Mouse (Mus musculus) stomach, embryonic 16.5 days (tissue): ENCODE measurements around the gene Zfand4. TPM values are rescaled to one million over a fixed set of nuclear protein-coding genes. Genes with fewer than 3 reads are reported as not detected.

Source experiments
- ATAC-seq: fragments of 200-750 bp; cut with Nextera tagmentation; 2 replicates; pipeline ENCODE4 v1.8.0; 2017; ENCODE audit warnings: moderate number of reproducible peaks, moderate TSS enrichment; ENCODE audit not compliant: insufficient read depth, low FRiP score
- H3K27ac ChIP-seq: fragments of 300-500 bp; sonication (generic); 2 replicates; pipeline ENCODE4 v1.5.1; 2014; ENCODE audit warnings: low read length
- H3K27me3 ChIP-seq: fragments of 300-500 bp; sonication (generic); 2 replicates; pipeline ENCODE4 v1.6.1; 2014; ENCODE audit warnings: low read length, control low read depth, mixed read lengths; ENCODE audit not compliant: control insufficient read depth, insufficient read depth
- H3K36me3 ChIP-seq: fragments of 300-500 bp; sonication (generic); 2 replicates; pipeline ENCODE4 v1.6.1; 2014; ENCODE audit warnings: low read length; ENCODE audit not compliant: control insufficient read depth, insufficient read depth
- H3K4me1 ChIP-seq: fragments of 300-500 bp; sonication (generic); 2 replicates; pipeline ENCODE4 v1.6.1; 2014; ENCODE audit warnings: low read length, control low read depth, mixed read lengths; ENCODE audit not compliant: control insufficient read depth, insufficient read depth
- H3K4me2 ChIP-seq: fragments of 300-500 bp; sonication (generic); 2 replicates; pipeline ENCODE4 v1.6.1; 2014; ENCODE audit warnings: low read depth, low read length, mixed read lengths
- H3K4me3 ChIP-seq: fragments of 300-500 bp; sonication (generic); replicated peaks from 2 replicates; pipeline ENCODE4 v1.5.1; 2014; ENCODE audit warnings: mild to moderate bottlenecking, low read length
- H3K9ac ChIP-seq: fragments of 300-500 bp; sonication (generic); 2 replicates; pipeline ENCODE4 v1.6.1; 2014; ENCODE audit warnings: low read length
- H3K9me3 ChIP-seq: fragments of 300-500 bp; sonication (generic); replicated peaks from 2 replicates; pipeline ENCODE4 v1.6.1; 2016; ENCODE audit warnings: low read length, control low read depth; ENCODE audit not compliant: control insufficient read depth
- WGBS: fragments of 180-500 bp; shearing (Covaris S2); extraction: QIAGEN DNeasy Blood & Tissue Kit; methylation state at CpG from one replicate; pipeline ENCODE4 v1.1.7; 2014; 5-methylcytosine and 5-hydroxymethylcytosine counted together
- polyA plus RNA-seq: library from polyadenylated mRNA; unstranded; fragments of >200 nt; fragmentation: Nextera tagmentation; extraction: Ambion mirVana; gene quantifications from 2 replicates; pipeline ENCODE4 v1.2.1, GENCODE M21; 2015

Zfand4 gene
- polyA plus RNA-seq, 1 experiment from 2014 or later: 5.2 TPM

DNA sequence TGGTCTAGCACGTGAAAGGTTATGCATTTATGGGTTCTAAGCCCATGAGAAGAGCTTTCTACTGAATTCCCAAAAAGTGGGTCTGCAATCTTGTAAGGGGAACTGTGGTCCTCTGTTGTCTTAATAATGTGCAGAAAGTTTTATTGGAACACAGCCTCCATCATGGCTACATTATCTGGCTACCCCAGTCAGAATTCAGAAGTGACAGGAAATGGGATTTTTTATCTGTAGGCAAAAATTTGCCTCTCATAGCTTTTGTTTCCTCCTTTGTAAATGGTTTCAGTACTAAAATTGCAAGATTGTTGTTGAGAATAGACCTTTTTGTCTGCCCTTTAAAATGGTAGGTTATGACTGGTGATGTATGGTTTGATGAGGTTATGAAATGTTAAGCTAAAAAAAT lies 1.2 kb upstream of the Zfand4 start:
- Histone ChIP-seq H3K27me3 (no peaks in the 10 kb centered on the region), H3K9ac (no peak overlapping the region), H3K4me1 (no peaks in the 10 kb centered on the region), H3K27ac (no peak overlapping the region), H3K4me2 (no peak overlapping the region), H3K4me3 (no peak overlapping the region), H3K36me3 (no peaks in the 10 kb centered on the region), H3K9me3 (no peaks in the 10 kb centered on the region)
- WGBS: 94% methylated on average over 1 of the region's 1 CpGs
- ATAC-seq: no peak

DNA sequence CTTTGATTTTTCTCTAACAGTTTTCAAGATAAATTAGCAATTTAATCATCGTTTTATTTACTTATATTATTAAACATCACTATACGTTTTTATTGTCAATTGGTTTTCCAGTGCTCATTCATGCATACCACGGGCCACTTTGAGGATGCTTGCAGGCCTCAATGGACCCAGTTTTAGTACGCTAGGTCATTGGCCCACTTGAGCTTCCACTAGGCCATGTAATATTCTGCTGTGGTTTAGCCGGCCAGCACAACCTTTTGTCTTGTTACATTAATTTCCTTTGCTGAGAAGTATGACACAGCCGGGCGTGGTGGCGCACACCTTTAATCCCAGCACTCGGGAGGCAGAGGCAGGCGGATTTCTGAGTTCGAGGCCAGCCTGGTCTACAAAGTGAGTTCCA lies 814 bp downstream of the Zfand4 start:
- WGBS: 86% methylated on average over 11 of the region's 11 CpGs
- no peak for ATAC-seq
- peak overlapping the region; percentile 66 for H3K4me3 ChIP-seq
- H3K4me2 ChIP-seq: peak overlapping the region; percentile 91
- H3K4me1 ChIP-seq: no peaks in the 10 kb centered on the region
- no peaks in the 10 kb centered on the region for H3K27me3 ChIP-seq
- no peaks in the 10 kb centered on the region for H3K36me3 ChIP-seq
- no peak overlapping the region for H3K27ac ChIP-seq
- no peak overlapping the region for H3K9ac ChIP-seq
- H3K9me3 ChIP-seq: no peaks in the 10 kb centered on the region

DNA sequence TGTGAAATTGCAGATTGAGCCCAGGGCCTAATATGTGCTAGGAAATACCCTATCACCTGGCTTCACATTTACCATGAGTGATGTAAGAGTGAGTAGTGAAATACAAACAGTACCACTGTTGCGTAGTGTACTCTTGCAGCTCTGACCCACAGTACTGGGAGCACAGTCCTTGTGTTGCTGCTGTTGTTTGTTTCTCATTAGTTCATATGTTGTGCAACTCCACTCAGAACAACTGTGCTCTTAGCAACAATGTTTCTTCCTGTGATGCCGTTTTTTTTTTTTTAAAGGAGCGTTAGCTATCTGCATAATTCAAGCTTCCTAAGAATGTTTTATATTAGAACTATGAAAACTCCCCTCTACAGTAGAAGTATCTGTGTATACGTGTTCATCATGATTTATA lies 1.6 kb downstream of the Zfand4 start:
- ATAC-seq: no peak
- no peak overlapping the region for H3K27ac ChIP-seq
- no peaks in the 10 kb centered on the region for H3K36me3 ChIP-seq
- WGBS: 63% methylated on average over 4 of the region's 4 CpGs
- H3K4me2 ChIP-seq: no peak overlapping the region
- no peaks in the 10 kb centered on the region for H3K27me3 ChIP-seq
- H3K9me3 ChIP-seq: no peaks in the 10 kb centered on the region
- H3K4me1 ChIP-seq: no peaks in the 10 kb centered on the region
- H3K9ac ChIP-seq: no peak overlapping the region
- no peak overlapping the region for H3K4me3 ChIP-seq

DNA sequence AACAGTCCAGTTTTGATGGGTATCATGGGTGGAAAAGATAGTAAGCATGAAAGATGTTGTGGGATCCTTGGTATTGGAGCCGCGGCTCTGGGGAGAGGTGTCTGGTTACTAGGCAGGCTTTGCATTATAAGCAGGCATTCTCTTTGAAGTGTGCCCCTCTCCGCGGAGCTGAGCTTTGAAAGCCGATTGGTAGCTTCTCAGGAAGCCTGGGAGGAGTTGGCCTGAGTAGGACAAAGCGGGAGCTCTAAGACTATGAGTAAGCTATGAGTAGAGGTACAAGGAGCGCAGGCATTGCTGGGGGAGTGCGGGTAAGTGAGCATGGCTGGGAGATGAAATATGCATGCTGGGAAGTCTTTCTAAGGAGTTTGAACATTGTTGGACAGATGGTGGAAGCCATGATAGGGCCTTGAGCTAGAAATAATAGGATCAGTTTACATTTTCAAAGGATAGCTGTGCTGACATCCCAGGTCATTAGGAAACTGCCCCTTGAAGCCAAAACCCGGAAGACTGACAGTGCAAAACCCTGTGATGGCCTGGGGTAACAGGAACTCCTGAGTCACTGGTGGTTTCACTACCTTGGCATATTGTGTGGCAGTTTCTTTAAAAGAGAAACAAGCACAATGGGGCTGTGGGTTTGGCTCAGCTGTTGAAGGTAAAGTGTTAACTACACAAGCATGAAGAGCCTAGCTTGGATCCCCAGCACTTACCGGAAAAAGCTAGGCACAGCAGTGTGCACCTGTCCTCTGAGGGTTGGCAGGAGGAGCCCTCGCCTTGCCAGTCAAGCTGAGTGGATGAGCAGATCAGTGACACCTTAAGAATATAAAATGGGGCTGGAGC lies 2.5 kb downstream of the Zfand4 start:
- Histone ChIP-seq H3K27ac (no peak overlapping the region), H3K4me1 (no peaks in the 10 kb centered on the region), H3K4me2 (peak overlapping the region; percentile 14), H3K9ac (0 out of 2 replicates have a peak overlapping the region, but pooled peaks have one; percentile 34), H3K4me3 (no peak overlapping the region), H3K27me3 (no peaks in the 10 kb centered on the region), H3K36me3 (no peaks in the 10 kb centered on the region), H3K9me3 (no peaks in the 10 kb centered on the region)
- 29% methylated on average over 11 of the region's 11 CpGs for WGBS
- ATAC-seq: no peak

DNA sequence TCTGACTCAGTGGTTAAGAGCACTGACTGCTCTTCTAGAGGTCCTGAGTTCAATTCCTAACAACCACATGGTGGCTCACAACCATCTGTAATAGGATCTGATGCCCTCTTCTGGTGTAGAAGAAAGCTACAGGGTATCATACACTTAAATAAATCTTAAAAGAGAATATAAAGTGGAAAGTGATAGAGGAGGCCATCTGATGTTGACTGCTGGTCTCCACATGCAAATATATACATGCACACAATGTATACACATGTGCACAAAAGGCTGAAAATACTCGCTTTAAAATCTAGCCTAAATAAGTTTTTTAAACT lies 3.0 kb downstream of the Zfand4 start:
- H3K9ac ChIP-seq: no peak overlapping the region
- H3K9me3 ChIP-seq: no peaks in the 10 kb centered on the region
- H3K4me1 ChIP-seq: no peaks in the 10 kb centered on the region
- H3K27me3 ChIP-seq: no peaks in the 10 kb centered on the region
- no peak overlapping the region for H3K4me2 ChIP-seq
- no peaks in the 10 kb centered on the region for H3K36me3 ChIP-seq
- no peak overlapping the region for H3K27ac ChIP-seq
- WGBS: 91% methylated on average over 1 of the region's 1 CpGs
- H3K4me3 ChIP-seq: no peak overlapping the region
- ATAC-seq: no peak

DNA sequence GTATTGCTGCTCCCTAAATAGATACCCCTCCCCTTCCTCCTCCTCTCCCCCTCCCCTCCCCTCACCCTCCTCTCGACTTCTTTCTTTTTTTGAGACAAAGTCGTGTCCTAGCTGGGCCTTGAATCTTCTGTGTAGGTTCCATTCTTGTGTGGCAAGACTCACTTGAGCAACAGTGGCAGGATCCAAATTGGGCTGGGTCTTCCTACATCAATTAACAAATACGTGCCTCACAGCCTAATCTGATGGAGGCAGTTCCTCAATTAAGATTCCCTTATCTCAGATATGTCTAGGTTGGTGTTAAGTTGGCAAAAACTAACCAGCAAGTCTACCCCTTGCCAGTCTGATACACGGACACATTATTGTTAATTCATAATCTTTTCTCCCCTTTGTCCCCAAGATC lies 11.7 kb downstream of the Zfand4 start:
- H3K9ac ChIP-seq: no peak overlapping the region
- H3K27ac ChIP-seq: no peak overlapping the region
- H3K36me3 ChIP-seq: no peaks in the 10 kb centered on the region
- no peaks in the 10 kb centered on the region for H3K27me3 ChIP-seq
- ATAC-seq: no peak
- WGBS: 70% methylated on average over 4 of the region's 4 CpGs
- no peak overlapping the region for H3K4me2 ChIP-seq
- no peaks in the 10 kb centered on the region for H3K4me1 ChIP-seq
- H3K4me3 ChIP-seq: no peak overlapping the region
- no peaks in the 10 kb centered on the region for H3K9me3 ChIP-seq

DNA sequence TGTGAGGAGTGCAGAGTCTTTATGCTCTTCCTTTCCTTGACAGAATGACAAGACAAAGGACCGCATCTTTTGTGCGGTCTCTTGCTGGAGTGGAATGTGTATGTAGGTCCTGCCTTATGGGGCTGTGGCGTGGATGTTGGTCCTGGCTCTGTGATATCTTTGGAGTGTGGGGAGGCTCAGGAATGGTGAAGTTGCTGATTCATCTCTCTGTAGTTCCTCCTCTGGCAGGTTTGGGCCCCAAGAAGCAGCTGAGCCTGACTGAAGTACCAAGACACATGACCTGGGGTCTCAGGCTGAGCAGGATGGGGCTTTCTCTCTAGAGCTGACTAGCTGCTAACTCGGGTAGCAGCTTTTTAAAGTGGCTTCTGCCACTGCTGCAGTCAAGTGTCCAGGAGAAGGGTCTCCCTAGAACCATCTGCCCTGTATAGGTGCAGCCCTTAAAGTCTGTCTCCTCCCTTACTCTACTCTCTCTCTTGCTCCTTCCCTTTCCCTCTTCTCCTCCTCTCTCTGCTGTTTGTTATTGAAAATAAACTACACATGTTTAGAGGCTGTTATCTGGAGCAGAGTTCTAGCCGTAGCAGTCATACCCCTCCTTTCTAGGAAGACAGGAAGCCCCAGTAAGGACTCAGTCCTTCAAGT lies 14.8 kb downstream of the Zfand4 start:
- no peaks in the 10 kb centered on the region for H3K27me3 ChIP-seq
- H3K4me3 ChIP-seq: no peak overlapping the region
- H3K9me3 ChIP-seq: no peaks in the 10 kb centered on the region
- no peaks in the 10 kb centered on the region for H3K36me3 ChIP-seq
- WGBS: 69% methylated on average over 5 of the region's 5 CpGs
- no peak for ATAC-seq
- no peak overlapping the region for H3K27ac ChIP-seq
- H3K4me2 ChIP-seq: no peak overlapping the region
- H3K9ac ChIP-seq: no peak overlapping the region
- no peaks in the 10 kb centered on the region for H3K4me1 ChIP-seq

DNA sequence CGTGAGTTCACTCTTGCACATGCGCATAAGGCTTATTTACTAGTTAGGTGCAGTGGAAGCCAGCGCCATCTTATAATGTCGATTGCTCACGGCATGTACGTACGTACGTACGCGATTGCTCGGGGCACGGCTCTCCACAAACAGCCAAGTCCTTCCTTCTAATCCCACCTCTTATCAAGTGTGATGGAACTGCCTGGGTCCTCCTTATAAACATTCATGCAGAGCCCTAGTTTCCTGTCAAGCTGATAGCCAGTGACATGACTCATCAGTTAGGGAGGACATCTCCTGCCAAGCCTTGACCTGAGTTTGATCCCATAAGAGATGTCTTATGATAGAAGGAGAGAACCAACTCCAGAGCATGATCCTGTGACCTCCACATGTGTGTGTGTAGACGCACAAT lies 17.0 kb downstream of the Zfand4 start:
- no peaks in the 10 kb centered on the region for H3K4me1 ChIP-seq
- H3K4me3 ChIP-seq: no peak overlapping the region
- no peak overlapping the region for H3K4me2 ChIP-seq
- H3K27me3 ChIP-seq: no peaks in the 10 kb centered on the region
- 93% methylated on average over 13 of the region's 13 CpGs for whole genome bisulfite sequencing
- H3K9ac ChIP-seq: no peak overlapping the region
- no peaks in the 10 kb centered on the region for H3K36me3 ChIP-seq
- H3K9me3 ChIP-seq: no peaks in the 10 kb centered on the region
- H3K27ac ChIP-seq: no peak overlapping the region
- no peak for ATAC-seq

DNA sequence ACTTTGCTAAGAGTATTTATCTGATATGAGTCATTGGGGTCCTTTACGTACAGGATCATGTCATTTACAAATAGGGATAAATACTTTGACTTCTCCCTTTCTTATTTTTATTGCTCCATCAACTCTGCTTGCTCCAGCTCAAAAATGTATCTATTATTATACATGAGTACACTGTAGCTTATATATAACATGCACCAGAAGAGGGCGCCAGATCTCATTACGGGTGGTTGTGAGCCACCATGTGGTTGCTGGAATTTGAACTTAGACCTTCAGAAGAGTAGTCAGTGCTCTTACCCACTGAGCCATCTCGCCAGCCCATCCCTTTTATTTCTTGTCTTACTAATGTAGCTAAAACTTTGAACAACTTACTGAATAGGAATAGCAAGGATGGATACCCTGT lies 18.5 kb downstream of the Zfand4 start:
- H3K9ac ChIP-seq: no peak overlapping the region
- no peaks in the 10 kb centered on the region for H3K9me3 ChIP-seq
- WGBS: 43% methylated on average over 4 of the region's 4 CpGs
- ATAC-seq: no peak
- no peaks in the 10 kb centered on the region for H3K27me3 ChIP-seq
- H3K27ac ChIP-seq: no peak overlapping the region
- H3K4me1 ChIP-seq: no peaks in the 10 kb centered on the region
- H3K4me3 ChIP-seq: no peak overlapping the region
- H3K36me3 ChIP-seq: no peaks in the 10 kb centered on the region
- no peak overlapping the region for H3K4me2 ChIP-seq
